Comparison of ENCODE assay signal across 25 mouse cellular contexts in the genomic region with DNA sequence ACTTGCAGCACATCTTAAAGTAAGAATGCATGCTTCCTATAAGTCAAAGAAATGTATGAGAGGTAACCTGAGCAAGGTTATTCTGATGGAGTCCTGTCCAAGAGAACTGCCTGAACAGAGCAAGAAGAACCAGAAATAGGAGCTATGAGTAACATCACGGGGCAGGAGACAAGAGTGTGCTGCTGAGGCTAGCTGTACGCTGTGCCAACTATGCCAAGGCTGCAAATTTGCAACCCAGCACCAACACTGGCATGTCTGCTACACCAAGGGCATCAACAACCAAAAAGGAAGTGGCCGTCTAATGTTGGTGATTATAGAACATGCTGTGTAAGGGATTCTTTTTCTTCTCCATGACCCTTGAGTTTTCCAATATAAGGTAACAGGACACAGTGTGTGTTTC. TPM values are rescaled to one million over a fixed set of nuclear protein-coding genes. Genes with fewer than 3 reads are reported as not detected.
A peak's percentile ranks its signal among the peaks of the same experiment; 100 is the strongest.
DNase-seq lines count a peak whose midpoint lies in the region; ATAC-seq and TF ChIP-seq lines count a peak whose summit lies in the region.
"Had no signal": no experiment of that assay in that cellular context is flagged by ENCODE, and none has a peak within 500 bp of the region (broad histone marks: within the 10 kb centered on the region; RNA-seq: fewer than 3 reads in every experiment).

No protein-coding gene starts in this region.

- H3K27me3 ChIP-seq in heart, adult 2 months (ENCODE audit: control insufficient read depth, insufficient read depth, low read length) = no peaks in the 10 kb centered on the region
- H3K27me3 ChIP-seq in heart, embryonic 10.5 days (ENCODE audit: insufficient read depth, poor library complexity, severe bottlenecking) = no peaks in the 10 kb centered on the region
- no peaks in the 10 kb centered on the region for H3K27me3 ChIP-seq in testis, adult 2 months (ENCODE audit: control insufficient read depth, insufficient read depth, low read length)
- H3K27me3 ChIP-seq in forebrain, postnatal 0 days (ENCODE audit: insufficient read depth, low read length) = no peaks in the 10 kb centered on the region
- H3K27me3 ChIP-seq in forebrain, embryonic 11.5 days (ENCODE audit: control insufficient read depth, insufficient read depth, low read length) = no peaks in the 10 kb centered on the region
- H3K27me3 ChIP-seq: forebrain, embryonic 15.5 days; heart, embryonic 13.5 days; neural tube, embryonic 15.5 days had no signal

- DNase-seq in adrenal gland, adult 2 months = peak; percentile 26
- DNase-seq in adrenal gland, postnatal 25 days = no peak
- DNase-seq in heart, adult 2 months = peak; percentile 15 to 22
- no peak for DNase-seq in heart, embryonic 10.5 days (ENCODE audit: low spot score)
- no peak for DNase-seq in testis, postnatal 10 days (ENCODE audit: low spot score)
- no peak for DNase-seq in forebrain, postnatal 0 days
- no peak for DNase-seq in forebrain, embryonic 11.5 days (ENCODE audit: low spot score)
- DNase-seq: cerebellum, adult 11-12 months; cerebellum, postnatal 14 days; heart, postnatal 36 days; kidney, postnatal 25 days; layer of hippocampus, postnatal 36 days; liver; midbrain, embryonic 14.5 days; right cerebral cortex, postnatal 14 days had no signal

- no peaks in the 10 kb centered on the region for H3K9me3 ChIP-seq in heart, embryonic 10.5 days
- no peaks in the 10 kb centered on the region for H3K9me3 ChIP-seq in forebrain, postnatal 0 days (ENCODE audit: low read length)
- H3K9me3 ChIP-seq in forebrain, embryonic 11.5 days (ENCODE audit: control insufficient read depth, low read length) = no peaks in the 10 kb centered on the region
- H3K9me3 ChIP-seq: embryonic facial prominence, embryonic 13.5 days; forebrain, embryonic 15.5 days; heart, embryonic 13.5 days; neural tube, embryonic 15.5 days had no signal

- H3K9ac ChIP-seq in heart, adult 2 months (ENCODE audit: low read depth, low read length) = no peak overlapping the region
- no peak overlapping the region for H3K9ac ChIP-seq in forebrain, postnatal 0 days
- no peak overlapping the region for H3K9ac ChIP-seq in forebrain, embryonic 11.5 days (ENCODE audit: low read length)
- H3K9ac ChIP-seq: embryonic facial prominence, embryonic 13.5 days; forebrain, embryonic 15.5 days; heart, embryonic 13.5 days; hindbrain, embryonic 14.5 days; neural tube, embryonic 15.5 days had no signal

- no peak for TF ChIP-seq CTCF in heart, adult 2 months (IDR thresholded peaks at IDR 0.05)
- TF ChIP-seq CTCF in testis, adult 2 months (IDR thresholded peaks at IDR 0.05; ENCODE audit: control insufficient read depth, insufficient read depth, insufficient replicate concordance, low read depth, low read length) = no peak
- TF ChIP-seq CTCF in forebrain, postnatal 0 days (IDR thresholded peaks at IDR 0.05; ENCODE audit: low read depth) = no peak

- TF ChIP-seq EP300 in heart, adult 2 months (IDR thresholded peaks at IDR 0.05; ENCODE audit: insufficient read depth, low read depth, low read length) = no peak

- no peak overlapping the region for H3K4me3 ChIP-seq in heart, adult 2 months
- H3K4me3 ChIP-seq in heart, embryonic 10.5 days = no peak overlapping the region
- H3K4me3 ChIP-seq in testis, adult 2 months (ENCODE audit: control insufficient read depth, low read depth, low read length) = no peak overlapping the region
- H3K4me3 ChIP-seq in forebrain, postnatal 0 days (ENCODE audit: low read depth, low read length) = no peak overlapping the region
- H3K4me3 ChIP-seq in forebrain, embryonic 11.5 days (ENCODE audit: low read depth, low read length) = no peak overlapping the region
- H3K4me3 ChIP-seq: embryonic facial prominence, embryonic 13.5 days; forebrain, embryonic 15.5 days; heart, embryonic 13.5 days; neural tube, embryonic 15.5 days had no signal

- H3K4me2 ChIP-seq in forebrain, postnatal 0 days (ENCODE audit: low read depth) = no peak overlapping the region
- no peak overlapping the region for H3K4me2 ChIP-seq in forebrain, embryonic 11.5 days (ENCODE audit: low read depth, low read length, severe bottlenecking)
- H3K4me2 ChIP-seq: embryonic facial prominence, embryonic 13.5 days; forebrain, embryonic 15.5 days; heart, embryonic 13.5 days; hindbrain, embryonic 14.5 days; neural tube, embryonic 15.5 days had no signal

- peaks cover 3% of the 10 kb centered on the region for H3K4me1 ChIP-seq in heart, adult 2 months (ENCODE audit: control insufficient read depth, insufficient read depth, low read length)
- no peaks in the 10 kb centered on the region for H3K4me1 ChIP-seq in heart, embryonic 10.5 days
- H3K4me1 ChIP-seq in testis, adult 2 months (ENCODE audit: control insufficient read depth, insufficient read depth, low read length) = no peaks in the 10 kb centered on the region
- H3K4me1 ChIP-seq in forebrain, postnatal 0 days (ENCODE audit: insufficient read depth) = no peaks in the 10 kb centered on the region
- no peaks in the 10 kb centered on the region for H3K4me1 ChIP-seq in forebrain, embryonic 11.5 days (replicated peaks; ENCODE audit: control insufficient read depth, insufficient read depth, low read length)
- H3K4me1 ChIP-seq: embryonic facial prominence, embryonic 13.5 days; forebrain, embryonic 15.5 days; heart, embryonic 13.5 days; neural tube, embryonic 15.5 days had no signal

- WGBS in heart, adult 2 months = 70% methylated on average over 3 of the region's 3 CpGs
- WGBS in heart, embryonic 10.5 days = 78% methylated on average over 3 of the region's 3 CpGs
- WGBS in forebrain, postnatal 0 days = 80% methylated on average over 3 of the region's 3 CpGs
- WGBS in forebrain, embryonic 11.5 days = 84% methylated on average over 3 of the region's 3 CpGs

- intact Hi-C loops in heart, adult 2 months (cut with DNase I) = loop anchor here (5.0 to 10.0 kb wide), 3 partner anchors 37 to 110 kb away; a partner anchor contains a TSS

- H3K27ac ChIP-seq in heart, adult 2 months = peak overlapping the region; percentile 57
- H3K27ac ChIP-seq in heart, embryonic 10.5 days = no peak overlapping the region
- H3K27ac ChIP-seq in testis, adult 2 months (ENCODE audit: control insufficient read depth, insufficient read depth, low read depth, low read length) = peak overlapping the region; percentile 8; the same call in 1 of the 2 replicates
- no peak overlapping the region for H3K27ac ChIP-seq in forebrain, postnatal 0 days (ENCODE audit: low read depth, low read length)
- H3K27ac ChIP-seq in forebrain, embryonic 11.5 days (ENCODE audit: low read depth, low read length) = no peak overlapping the region
- H3K27ac ChIP-seq: embryonic facial prominence, embryonic 13.5 days; forebrain, embryonic 15.5 days; heart, embryonic 13.5 days; hindbrain, embryonic 14.5 days; neural tube, embryonic 15.5 days had no signal

- no peaks in the 10 kb centered on the region for H3K36me3 ChIP-seq in heart, adult 2 months (ENCODE audit: control insufficient read depth, insufficient read depth, low read length)
- H3K36me3 ChIP-seq in heart, embryonic 10.5 days = no peaks in the 10 kb centered on the region
- H3K36me3 ChIP-seq in testis, adult 2 months (ENCODE audit: control insufficient read depth, insufficient read depth, low read length) = no peaks in the 10 kb centered on the region
- H3K36me3 ChIP-seq in forebrain, postnatal 0 days (ENCODE audit: insufficient read depth) = no peaks in the 10 kb centered on the region
- H3K36me3 ChIP-seq in forebrain, embryonic 11.5 days (ENCODE audit: control insufficient read depth, insufficient read depth, low read length) = no peaks in the 10 kb centered on the region
- H3K36me3 ChIP-seq: forebrain, embryonic 15.5 days; neural tube, embryonic 15.5 days had no signal

- TF ChIP-seq POLR2A in heart, adult 2 months (IDR thresholded peaks at IDR 0.05; ENCODE audit: insufficient read depth, low read depth, low read length) = no peak
- TF ChIP-seq POLR2A in testis, adult 2 months (IDR thresholded peaks at IDR 0.05; ENCODE audit: control insufficient read depth, low read depth, low read length) = no peak

- no peaks in the 10 kb centered on the region for H3K79me2 ChIP-seq in heart, adult 2 months (replicated peaks; ENCODE audit: control insufficient read depth, insufficient read depth, low read length)

- no peak for ATAC-seq in forebrain, postnatal 0 days
- no peak for ATAC-seq in forebrain, embryonic 11.5 days (replicated peaks; ENCODE audit: low FRiP score)
- ATAC-seq: CD4-positive, CD25-positive, alpha-beta regulatory T cell, adult 4 months; forebrain, embryonic 15.5 days; lung, postnatal 0 days; Patski had no signal

RNA-seq across cellular contexts. Expression of a gene that starts 57.0 kb away (rescaled TPM):
- total RNA-seq in adrenal gland, adult 2 months (2021) = 1 to 10 TPM in 1 of 2 experiments, under 1 TPM in 1; 0.86 to 1.9 TPM
- polyA plus RNA-seq in adrenal gland, adult 2 months (2012; rRNA removed) = not detected in 2 replicates
- total RNA-seq in adrenal gland, postnatal 25 days (2021) = 0.67 and 1.1 TPM in 2 replicates
- total RNA-seq in heart, adult 2 months (2021) = 1 to 10 TPM in 1 of 2 experiments, under 1 TPM in 1; 0.96 to 1.6 TPM
- polyA plus RNA-seq in heart, adult 2 months (2012; rRNA removed) = 0.45 and 0.97 TPM in 2 replicates
- 0.12 and 0.64 TPM in 2 replicates for polyA plus RNA-seq in heart, embryonic 10.5 days (2016; fragmentation: Nextera tagmentation; extraction: Ambion mirVana)
- polyA plus RNA-seq in testis, adult 2 months (2012; rRNA removed) = 0.06 and 0.18 TPM in 2 replicates
- total RNA-seq in forebrain, postnatal 0 days (2014; rRNA removed) = 3.5 and 3.9 TPM in 2 replicates
- polyA plus RNA-seq in forebrain, postnatal 0 days (2015; fragmentation: Nextera tagmentation; extraction: Ambion mirVana) = 5.0 and 5.6 TPM in 2 replicates
- polyA plus RNA-seq in forebrain, embryonic 11.5 days (2014; fragmentation: Nextera tagmentation; extraction: Ambion mirVana) = 1.7 and 1.9 TPM in 2 replicates
- total RNA-seq: ES-E14 had no signal
- polyA plus RNA-seq: Patski had no signal

Comparison
In these comparisons a context has a peak if more than half of its experiments do, and no peak if none do; other contexts are left out.
1. DNase-seq: peak in adrenal gland, adult 2 months (single experiment) and heart, adult 2 months (2 of 2); none in adrenal gland, postnatal 25 days (single experiment), heart, embryonic 10.5 days (single experiment), testis, postnatal 10 days (single experiment), forebrain, postnatal 0 days (single experiment) and forebrain, embryonic 11.5 days (single experiment).
2. H3K27ac ChIP-seq: peak in heart, adult 2 months (single experiment) and testis, adult 2 months (single experiment); none in heart, embryonic 10.5 days (single experiment), forebrain, postnatal 0 days (single experiment) and forebrain, embryonic 11.5 days (single experiment).